Mouse (Mus musculus): Measurements from ENCODE around the gene Apobec1. TPM values are rescaled to one million over a fixed set of nuclear protein-coding genes. Genes with fewer than 3 reads are reported as not detected.
"Not testable (repeated sequence)": the region's sequence is repeated elsewhere in the genome, so short reads cannot be mapped to it uniquely, and the experiment has no call there.

The Apobec1 gene
- 1 to 10 TPM; 4.0 to 7.4 TPM for total RNA-seq (2021)

DNA sequence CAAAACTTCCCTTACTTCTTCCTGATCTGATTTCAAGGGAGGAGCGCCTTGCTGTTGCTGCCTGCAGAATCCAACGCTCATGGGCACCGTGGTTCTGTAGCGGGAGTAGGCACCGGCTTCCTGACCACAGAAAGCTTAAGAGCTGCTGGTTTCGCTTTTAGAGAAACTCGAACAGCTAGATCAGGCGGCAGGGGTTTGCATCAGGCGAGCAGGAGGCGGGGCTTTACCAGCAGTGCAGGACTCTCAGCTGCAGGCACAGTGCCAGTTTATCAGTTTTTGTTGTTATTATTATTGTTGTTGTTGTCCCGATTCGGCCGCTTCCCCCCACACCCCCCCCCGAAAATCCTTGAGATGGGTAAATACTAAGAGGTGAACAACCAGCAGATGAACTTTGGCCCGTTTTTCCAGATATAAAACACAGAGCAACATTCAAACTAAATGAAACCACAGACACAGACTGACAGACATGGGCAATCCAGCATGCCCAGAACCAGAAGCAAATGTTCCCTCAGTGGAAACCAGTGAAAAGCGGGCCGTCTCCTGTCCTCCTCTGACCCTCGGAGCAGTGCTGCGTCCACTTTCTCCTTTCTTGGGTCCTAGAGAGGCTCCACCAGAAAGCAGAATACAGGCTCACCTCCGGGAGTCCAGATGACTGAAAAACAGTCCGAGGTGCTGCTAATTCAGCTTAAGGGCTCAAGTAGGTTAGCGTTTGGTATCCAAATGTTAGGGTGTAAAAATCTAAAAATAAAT lies at the start of gene Apobec1:
TSS of gene Apobec1 (minus strand) at position 203 of the 750 bp plus-strand sequence.
- peak; percentile 77 for DNase-seq

DNA sequence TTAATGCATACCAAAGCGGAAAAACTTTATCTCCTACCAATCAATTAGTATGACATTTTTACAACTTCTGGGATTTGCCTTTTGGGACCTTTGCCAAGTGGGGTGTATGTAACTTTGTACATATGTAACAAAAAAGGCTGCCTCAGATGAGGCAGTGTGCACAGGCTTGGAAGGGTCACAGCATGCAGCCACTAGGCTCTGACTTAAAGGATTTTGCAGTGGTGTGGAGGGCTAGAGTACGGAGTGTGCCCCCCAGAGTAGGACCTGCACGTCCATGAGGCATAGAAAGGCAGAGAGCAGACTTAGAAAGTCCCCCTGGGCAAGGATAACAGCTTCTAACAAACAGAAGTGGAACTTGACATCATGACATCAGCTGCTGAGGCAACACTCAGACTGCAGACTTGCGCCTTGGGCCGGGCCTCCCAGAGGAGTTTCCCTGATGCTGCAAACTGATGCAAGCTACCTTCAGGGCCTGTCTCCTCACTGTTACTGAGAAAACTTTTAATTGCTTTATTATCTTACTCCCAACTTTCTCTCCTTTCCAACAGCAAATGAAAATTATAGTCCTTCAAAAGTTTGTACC lies 48.2 kb upstream of the Apobec1 start:
- DNase-seq, result no peak

DNA sequence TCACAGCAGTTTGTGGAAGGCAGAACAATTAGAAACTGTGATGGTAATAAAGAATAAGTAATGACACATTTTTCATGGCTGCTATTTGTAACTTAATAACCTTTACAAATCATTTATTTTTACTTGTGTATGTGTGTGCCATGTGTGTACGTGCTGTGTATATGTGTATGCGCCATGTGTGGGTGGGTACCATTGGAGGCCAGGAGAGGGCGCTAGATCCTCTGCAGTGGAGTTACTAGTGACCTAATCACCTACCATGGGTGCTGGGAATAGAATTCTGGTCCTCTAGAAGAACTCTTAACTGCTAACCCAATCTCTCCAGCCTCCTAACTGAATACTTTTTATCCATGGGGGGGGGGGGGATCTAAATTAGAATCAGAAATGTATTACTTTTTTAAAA lies 47.7 kb upstream of the Apobec1 start:
- no peak for DNase-seq

DNA sequence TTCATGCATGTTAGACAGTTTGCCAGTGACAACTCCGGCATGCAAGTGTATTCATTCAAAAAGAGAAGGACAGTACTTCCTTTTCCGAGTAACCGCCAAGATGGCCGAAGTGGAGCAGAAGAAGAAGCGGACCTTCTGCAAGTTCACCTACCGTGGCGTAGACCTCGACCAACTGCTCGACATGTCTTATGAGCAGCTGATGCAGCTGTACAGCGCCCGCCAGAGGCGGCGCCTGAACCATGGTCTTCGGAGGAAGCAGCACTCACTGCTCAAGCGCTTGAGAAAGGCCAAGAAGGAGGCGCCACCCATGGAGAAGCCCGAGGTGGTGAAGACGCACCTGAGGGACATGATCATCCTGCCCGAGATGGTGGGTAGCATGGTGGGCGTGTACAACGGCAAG lies 42.0 kb upstream of the Apobec1 start:
- DNase-seq, result not testable (repeated sequence)

DNA sequence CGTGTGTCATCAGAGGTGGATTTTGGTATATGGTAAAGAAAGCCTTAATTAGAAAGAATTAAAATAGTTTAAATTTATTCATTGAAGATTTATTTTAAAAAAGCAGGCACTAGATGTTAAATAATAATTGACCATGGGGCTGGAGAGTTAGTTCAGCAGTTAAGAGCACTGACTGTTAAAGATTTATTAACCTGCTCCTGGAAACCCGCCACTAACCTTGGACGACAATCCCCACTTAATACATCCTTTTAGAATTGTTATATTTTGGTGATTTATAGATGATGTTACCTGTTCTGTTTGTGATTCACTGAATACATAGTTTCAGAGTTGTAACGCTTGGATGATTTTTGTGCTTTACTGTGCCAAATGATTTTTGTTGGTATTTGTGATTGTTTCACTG lies 35.3 kb upstream of the Apobec1 start:
- DNase-seq, result not testable (repeated sequence)

DNA sequence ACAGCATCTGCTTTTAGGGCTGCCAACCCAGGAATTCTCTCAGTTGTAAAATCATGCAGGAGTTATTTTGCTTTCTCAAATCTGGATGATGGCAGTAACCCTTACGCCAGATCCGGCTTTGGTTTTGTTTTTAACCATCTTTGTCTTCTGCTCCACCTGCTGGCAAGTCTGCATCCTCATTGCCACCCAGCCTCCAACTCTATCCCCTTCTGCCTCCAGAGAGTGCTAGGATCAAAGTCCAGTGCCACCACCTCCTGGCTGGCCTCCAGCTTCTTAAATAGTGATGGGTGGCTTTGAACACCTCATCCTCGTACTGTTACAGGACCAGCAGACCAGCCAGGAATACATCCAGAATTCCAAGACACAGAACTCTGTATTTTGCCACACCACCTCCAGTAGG lies 34.4 kb upstream of the Apobec1 start:
- DNase-seq, result no peak

DNA sequence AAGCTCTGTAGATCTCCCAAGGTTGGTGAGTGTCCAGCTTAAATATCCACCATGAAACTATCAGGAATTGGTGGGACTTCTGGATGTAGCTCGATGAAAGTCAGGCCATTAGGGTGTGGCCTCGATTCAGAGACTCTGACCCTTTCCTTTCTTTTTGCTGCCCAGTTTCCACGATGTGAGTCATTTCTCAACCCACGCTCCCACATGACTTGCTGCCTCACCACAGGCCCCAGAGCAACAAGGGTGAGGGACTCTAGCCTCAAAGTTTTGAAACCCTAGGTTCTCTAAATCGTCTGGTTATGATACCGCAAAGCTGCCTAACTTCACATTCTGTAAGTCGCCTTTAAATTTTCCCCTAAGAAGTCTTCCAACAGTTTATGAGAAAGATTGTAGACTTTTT lies 33.1 kb upstream of the Apobec1 start:
- DNase-seq, result no peak

DNA sequence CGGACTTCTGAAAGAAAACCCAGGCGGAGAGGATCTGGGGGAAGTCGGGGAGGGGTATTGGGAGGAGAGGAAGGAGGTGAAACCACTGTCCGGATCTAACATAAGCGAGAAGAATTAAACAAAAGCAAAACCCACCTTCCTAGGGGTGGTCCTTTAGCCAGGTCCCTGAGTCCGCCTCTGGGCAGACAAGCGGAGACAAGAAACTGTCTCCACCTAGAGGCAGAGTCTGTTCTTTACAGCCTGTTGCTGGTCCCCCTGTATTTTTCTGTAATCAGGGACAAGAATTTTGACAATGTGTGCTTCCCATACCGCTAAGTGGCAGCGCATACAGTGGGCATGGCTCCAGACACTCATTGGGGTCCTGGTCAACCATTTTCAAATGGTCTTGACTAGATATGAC lies 31.2 kb upstream of the Apobec1 start:
- peak; percentile 48 for DNase-seq

DNA sequence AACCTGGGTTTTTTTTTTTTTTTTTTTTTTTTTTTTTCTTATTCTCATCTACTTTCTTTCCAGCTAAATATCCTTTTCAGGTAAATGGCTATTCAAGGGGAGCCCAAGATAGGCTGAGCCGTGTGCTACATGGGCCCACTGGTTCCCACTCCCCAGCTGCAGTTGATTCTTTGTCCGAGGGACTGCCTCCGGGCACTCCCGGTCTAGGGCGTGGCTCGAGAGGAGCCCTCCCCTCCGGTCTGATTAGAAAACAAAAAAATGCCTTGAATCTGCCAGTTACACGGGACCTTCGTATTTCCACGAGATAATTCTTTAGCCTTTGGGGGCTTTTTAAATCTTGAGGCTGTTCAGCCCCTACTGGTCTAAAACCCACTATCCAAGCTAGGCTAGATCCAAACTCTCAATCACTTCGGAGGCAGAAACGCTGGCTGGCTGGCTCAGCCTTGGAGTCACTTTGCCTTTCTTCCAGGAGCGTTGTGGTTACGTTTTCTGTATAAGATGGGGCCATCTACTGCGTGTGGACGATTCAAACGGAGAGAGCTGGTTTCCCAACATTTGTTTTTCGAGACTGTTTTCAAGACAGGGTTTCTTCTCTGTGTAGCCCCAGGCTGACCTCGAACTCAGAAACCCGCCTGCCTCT lies 25.3 kb upstream of the Apobec1 start:
- no peak for DNase-seq

DNA sequence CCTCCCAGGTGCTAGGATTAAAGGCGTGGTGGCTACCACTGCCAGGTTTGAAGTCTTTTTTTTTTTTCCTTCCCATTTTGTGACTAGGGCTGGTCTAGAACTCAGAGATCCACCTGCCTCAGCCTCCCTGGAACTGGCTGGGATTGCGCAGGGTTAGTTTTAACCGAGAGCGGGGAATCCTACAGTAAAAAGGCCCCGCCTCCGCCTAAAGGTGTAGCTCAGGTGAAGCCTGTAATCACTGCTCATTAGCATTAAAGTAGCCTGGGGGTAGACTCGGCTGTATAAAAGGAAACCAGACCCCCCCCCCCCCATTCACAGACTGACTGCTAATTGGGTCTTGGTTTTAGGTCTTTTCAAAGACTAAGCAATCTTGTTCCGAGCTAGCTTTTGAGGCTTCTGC lies 23.9 kb upstream of the Apobec1 start, which contains the start of gene Dppa3:
TSS of gene Dppa3 (plus strand) at position 301 of the 400 bp plus-strand sequence.
- no peak for DNase-seq

DNA sequence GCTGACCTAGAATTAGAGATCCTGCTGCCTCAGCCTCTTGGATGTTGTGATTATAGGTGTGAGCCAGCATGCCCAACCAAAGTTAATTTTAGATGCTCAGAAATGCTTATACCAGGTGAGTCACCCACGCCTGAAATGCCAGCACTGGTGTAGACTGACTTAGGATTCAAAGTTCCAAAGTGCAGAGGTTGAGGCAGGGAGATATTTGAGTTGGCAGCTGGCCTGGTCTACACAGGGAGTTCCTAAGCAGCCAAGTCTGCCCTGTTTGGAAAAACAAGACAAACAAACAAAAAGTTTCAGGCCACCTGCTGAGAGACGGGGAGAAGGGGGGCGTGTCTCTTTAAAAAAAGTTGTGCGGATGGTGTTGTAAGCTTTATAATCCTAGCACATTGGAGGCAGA lies 22.9 kb upstream of the Apobec1 start:
- no peak for DNase-seq

DNA sequence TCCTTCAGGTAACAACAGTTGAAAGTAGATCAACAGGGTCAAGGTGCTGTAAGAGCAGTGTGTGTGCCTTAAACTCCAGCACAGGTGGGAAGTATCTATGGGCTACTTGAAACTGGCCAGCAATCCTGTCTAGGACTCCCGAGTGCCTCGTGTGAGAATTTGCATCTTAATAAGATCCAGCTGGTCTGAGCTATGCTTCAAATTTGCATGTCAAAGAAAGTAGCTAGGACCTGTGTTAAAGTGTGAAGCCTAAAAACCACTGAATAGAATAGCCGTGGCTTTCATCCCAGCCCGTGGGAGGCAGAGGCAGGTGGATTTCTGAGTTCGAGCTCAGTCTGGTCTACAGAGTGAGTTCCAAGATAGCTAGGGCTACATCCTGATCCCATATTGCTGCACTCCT lies 22.2 kb upstream of the Apobec1 start:
- DNase-seq, result no peak

DNA sequence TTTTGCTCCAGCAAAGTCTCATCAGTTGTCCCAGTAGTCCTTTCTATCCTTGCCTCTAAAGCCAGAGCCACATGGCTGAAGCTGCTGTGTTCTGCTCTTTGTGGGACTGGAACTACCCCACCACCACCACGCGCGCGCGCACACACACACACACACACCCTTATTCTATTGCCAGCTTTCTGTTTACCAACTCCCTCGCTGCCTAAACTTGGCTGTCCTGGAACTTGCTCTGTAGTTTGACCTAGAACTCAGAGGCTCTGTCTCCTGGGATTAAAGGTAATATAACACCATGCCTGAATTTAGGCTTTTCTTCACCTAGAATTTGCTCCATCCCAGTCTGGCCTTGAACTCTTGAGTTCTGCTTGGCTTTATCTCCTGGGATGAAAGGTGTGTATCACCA lies 18.8 kb upstream of the Apobec1 start:
- DNase-seq, result no peak

DNA sequence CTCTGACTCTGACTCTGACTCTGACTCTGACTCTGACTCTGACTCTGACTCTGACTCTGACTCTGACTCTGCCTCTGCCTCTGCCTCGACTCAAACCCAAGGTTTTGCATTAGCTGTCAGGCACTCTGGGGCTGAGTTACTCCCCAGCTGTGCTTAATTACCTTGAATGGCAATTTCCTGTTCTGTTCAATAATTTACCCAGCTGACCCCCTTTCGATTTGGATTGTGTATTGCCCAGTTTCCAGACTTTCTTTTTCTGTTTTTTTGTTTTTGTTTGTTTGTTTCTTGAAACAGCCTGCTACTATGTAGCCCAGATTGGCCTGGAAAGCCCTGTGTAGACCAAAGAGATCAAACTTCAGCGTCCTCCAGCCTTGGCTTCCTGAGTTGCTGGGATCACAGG lies 13.8 kb upstream of the Apobec1 start:
- DNase-seq, result no peak

DNA sequence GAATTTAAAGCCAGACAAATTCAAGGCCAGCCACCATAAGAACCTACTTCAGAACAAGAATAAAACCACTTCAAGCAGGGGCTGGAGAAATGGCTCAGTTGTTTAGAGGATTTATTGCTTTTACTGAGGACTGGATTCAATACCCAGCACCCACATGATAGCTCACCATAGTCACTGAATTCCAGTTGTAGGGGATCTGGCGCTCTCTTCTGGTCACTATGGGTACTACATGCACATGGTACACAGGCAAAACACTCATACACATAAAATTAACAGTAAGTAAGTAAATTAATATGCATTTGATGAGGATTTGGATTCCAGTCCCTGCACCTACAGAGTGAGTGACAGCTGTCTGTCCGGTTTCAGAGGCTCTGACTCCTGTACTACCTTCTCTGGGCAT lies 11.8 kb upstream of the Apobec1 start:
- no peak for DNase-seq

DNA sequence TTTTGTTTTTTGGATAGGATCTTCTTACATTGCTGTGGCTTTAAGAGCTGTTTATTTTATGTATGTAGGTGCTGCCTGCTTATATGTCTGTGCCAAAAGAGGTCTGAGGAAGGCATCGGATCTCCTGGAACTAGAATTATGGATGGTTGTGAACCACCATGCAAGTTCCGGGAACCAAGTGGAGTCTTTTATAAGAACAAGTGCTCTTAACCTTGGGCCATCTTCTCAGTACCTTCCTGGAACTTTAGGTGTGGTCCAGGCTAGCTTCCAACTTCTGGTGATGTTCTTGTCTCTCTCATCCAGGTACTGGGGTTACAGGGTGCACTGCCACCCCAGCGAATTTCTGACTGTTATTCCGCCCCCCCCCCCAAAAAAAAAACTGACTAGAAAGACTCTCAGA lies 10.2 kb upstream of the Apobec1 start:
- DNase-seq, result no peak

DNA sequence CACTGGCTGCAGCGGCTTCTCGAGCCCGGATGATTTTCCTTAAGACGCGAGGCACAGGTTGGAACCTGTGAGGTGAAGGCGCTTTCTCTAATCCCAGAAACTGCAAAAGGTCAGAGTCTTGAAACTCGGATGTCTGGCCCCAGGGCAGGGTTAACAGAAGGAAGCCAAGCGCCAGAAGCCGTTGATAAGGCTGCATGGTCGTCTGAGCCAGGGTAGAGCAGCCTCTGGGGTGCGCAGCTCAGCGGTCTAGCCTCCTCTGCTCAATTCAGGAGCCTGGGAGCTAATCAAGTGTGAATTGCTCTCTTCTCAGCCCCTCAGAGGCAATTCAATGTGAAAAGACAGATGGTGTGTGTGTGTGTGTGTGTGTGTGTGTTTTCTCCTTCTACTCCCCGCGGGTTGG lies 7.5 kb upstream of the Apobec1 start, which contains the start of gene Gdf3:
TSS of gene Gdf3 (minus strand) at position 317 of the 400 bp plus-strand sequence.
- DNase-seq, result no peak

DNA sequence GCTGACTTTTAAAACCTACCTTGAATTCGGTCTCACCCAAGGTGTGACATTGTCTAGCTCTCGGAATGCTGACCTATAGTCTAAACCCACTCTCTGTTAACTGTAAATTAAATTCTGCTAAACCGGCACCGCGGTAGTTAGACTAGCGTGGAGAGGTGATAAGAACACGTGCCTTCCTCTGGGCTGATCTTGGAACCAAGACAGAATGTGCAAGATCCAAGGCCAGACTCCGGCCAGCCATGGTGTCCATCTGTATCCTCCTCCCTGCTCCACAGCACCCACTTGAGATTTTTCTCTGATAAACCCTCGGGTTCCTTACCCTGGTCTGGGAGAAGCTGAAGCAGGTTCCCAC lies 7.1 kb upstream of the Apobec1 start:
- DNase-seq, result no peak

DNA sequence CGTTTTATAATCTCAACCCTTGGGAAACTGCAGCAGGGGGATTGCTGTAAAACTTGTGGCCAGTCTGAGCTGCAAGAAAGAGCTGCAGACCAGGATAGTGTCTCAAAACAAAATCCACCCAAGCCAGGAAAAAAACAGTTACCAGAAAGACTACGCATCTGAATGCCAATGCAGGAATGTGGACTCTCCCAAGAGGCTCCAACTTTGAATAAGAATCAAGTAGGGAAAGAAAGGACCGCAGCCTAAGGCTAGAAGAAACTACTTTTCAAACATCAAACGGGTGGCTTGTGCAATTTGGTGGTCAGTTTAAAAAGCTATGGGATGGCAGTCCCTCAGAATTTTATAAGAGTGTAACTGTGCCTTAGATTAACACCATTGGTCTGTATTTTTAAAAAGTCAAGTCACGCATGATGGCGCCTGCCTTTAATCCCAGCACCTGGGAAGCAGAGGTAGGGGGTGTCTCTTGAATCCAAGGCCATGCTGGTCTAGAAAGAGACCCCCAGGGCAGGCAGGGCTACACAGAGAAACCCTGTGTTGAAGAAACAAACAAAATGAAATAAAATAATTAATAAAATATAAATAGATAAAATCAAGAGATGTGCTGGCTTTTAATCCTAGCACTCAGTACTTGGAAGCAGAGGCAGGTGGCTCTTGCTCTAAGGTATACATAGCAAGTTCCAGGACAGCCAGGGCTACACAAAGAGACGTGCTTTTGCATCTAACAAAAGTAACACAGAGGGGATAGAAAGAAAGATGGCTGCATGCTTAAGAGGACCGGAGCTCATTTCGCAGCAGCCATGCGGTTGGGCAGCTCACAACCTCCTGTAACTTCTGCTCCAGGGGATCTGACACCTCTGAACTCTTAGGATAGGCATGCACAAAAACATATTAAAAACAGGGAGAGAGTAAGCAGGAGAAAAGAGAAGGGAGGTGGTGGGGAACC lies 6.5 kb upstream of the Apobec1 start:
- no peak for DNase-seq

DNA sequence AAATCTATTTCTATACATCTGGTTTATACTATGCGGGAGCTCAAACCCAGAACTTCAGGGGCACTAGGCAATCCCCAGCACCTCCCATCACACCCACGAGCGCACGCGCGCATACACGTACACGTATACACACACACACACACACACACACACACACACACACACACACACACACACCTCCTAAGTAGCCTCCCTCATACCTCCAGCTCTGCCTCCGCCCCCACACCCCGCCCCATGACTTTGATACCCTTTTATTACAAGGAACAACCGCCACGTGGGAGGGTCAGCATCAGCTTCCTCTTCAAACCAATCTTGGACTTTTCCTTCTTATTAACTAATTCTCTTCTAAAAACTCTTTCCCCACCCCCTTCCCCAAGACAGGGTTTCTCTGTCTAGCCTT lies 5.5 kb upstream of the Apobec1 start:
- no peak for DNase-seq

DNA sequence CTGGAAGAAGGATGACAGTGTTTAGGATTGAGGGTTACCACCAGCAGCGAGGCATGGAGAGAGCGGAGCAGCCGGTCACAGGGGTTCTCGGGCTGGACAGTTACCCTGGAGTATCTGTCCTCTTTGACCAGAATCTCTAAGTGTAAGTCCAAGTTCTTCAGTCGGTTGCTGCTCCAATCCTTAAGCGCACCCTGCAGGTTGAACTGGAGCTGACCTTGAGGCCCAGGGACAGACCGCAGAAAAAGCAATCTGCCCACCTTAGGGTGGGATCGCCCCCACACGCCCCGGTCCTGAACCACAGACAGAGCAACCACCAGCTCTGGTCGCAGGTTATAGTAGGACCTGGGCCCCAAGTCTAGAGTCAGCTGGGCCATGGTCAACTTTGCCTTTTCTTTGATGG lies 4.4 kb upstream of the Apobec1 start:
- DNase-seq, result no peak

DNA sequence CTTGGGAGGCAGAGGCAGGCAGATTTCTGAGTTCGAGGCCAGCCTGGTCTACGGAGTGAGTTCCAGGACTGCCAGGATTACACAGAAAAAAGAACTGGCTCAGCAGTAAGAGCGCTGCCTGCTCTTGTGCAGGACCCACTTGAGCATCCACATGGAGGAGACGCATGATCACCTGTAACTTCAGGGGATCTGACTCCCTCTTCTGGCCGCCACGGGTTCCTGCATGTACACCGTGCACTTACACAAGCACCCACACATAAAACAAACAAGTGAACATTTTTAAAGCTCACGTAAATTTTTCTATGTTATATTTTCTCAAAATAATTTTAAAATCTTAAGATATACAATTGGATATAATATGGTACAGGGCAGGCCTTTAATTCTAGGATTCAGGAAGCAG lies 3.2 kb upstream of the Apobec1 start:
- DNase-seq, result no peak

DNA sequence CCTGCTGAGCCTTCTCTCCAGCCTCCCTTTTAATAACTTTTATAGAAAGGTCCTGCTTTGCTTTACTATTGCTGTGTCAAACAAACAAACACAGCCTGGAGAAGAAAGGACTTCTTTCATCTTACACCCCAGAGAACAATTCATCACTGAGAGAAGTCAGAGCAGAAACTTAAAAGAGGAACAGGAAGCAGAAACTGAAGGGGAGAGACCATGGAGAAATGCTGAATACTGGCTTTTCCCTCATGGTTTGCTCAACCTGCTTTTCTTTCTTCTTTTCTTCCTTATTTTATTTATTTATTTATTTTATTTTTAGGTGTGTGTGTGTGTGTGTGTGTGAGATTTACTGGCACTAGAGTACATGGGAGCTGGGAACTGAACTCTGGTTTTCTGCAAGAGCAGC lies 2.0 kb upstream of the Apobec1 start:
- no peak for DNase-seq
